Mouse (Mus musculus) embryonic facial prominence, embryonic 13.5 days (tissue): ENCODE measurements at regions not wholly inside any gene's neighbourhood (a gene's known extent, or its start where the extent isn't known, plus 50 kb on each side); places are given as distances from the start of the nearest gene placed in this dataset.

Source experiments
- ATAC-seq: fragments of 200-750 bp; cut with Nextera tagmentation; 2 replicates; pipeline ENCODE4 v1.8.0; 2017; ENCODE audit warnings: low read depth; ENCODE audit not compliant: insufficient number of reproducible peaks, insufficient read depth, low FRiP score, low TSS enrichment
- H3K27ac ChIP-seq: fragments of 300-500 bp; sonication (generic); 2 replicates; pipeline ENCODE4 v1.5.1; 2015; ENCODE audit warnings: moderate library complexity, mild to moderate bottlenecking, inconsistent platforms
- H3K27me3 ChIP-seq: fragments of 300-500 bp; sonication (generic); 2 replicates; pipeline ENCODE4 v1.6.1; 2015; ENCODE audit warnings: mild to moderate bottlenecking, inconsistent platforms
- H3K36me3 ChIP-seq: fragments of 300-500 bp; sonication (generic); 2 replicates; pipeline ENCODE4 v1.6.1; 2015; ENCODE audit warnings: mild to moderate bottlenecking, inconsistent platforms
- H3K4me1 ChIP-seq: fragments of 300-500 bp; sonication (generic); 2 replicates; pipeline ENCODE4 v1.6.1; 2015; ENCODE audit warnings: inconsistent platforms
- H3K4me2 ChIP-seq: fragments of 300-500 bp; sonication (generic); 2 replicates; pipeline ENCODE4 v1.6.1; 2015; ENCODE audit warnings: moderate library complexity, mild to moderate bottlenecking, inconsistent platforms
- H3K4me3 ChIP-seq: fragments of 300-500 bp; sonication (generic); 2 replicates; pipeline ENCODE4 v1.5.1; 2015; ENCODE audit warnings: mild to moderate bottlenecking, inconsistent platforms
- H3K9ac ChIP-seq: fragments of 300-500 bp; sonication (generic); 2 replicates; pipeline ENCODE4 v1.6.1; 2015; ENCODE audit warnings: mild to moderate bottlenecking, inconsistent platforms
- H3K9me3 ChIP-seq: fragments of 300-500 bp; sonication (generic); 2 replicates; pipeline ENCODE4 v1.6.1; 2016; ENCODE audit warnings: inconsistent platforms
- WGBS: fragments of 180-500 bp; shearing (Covaris S2); methylation state at CpG from one replicate; pipeline ENCODE4 v1.1.7; 2015; ENCODE audit warnings: mixed read lengths; 5-methylcytosine and 5-hydroxymethylcytosine counted together

GRCm38 (mm10) chr14:99435512-99435911 lies 137.0 kb downstream of the Klf5 start:
- no peak overlapping the region for H3K9ac ChIP-seq
- 85% methylated on average over 3 of the region's 3 CpGs for WGBS
- H3K9me3 ChIP-seq = no peaks in the 10 kb centered on the region
- no peaks in the 10 kb centered on the region for H3K4me1 ChIP-seq
- no peak for ATAC-seq
- no peak overlapping the region for H3K27ac ChIP-seq
- H3K4me3 ChIP-seq = no peak overlapping the region
- no peaks in the 10 kb centered on the region for H3K27me3 ChIP-seq
- H3K4me2 ChIP-seq = no peak overlapping the region
- no peaks in the 10 kb centered on the region for H3K36me3 ChIP-seq

GRCm38 (mm10) chr14:99436051-99436450 lies 137.6 kb downstream of the Klf5 start:
- Histone ChIP-seq H3K36me3 (no peaks in the 10 kb centered on the region), H3K27me3 (no peaks in the 10 kb centered on the region), H3K4me2 (no peak overlapping the region), H3K9me3 (no peaks in the 10 kb centered on the region), H3K4me1 (no peaks in the 10 kb centered on the region), H3K9ac (no peak overlapping the region), H3K4me3 (no peak overlapping the region), H3K27ac (no peak overlapping the region)
- no peak for ATAC-seq
- WGBS = 78% methylated on average over 1 of the region's 1 CpGs

- no peak overlapping the region for H3K4me2 ChIP-seq
- H3K36me3 ChIP-seq = no peaks in the 10 kb centered on the region
- no peaks in the 10 kb centered on the region for H3K27me3 ChIP-seq
- no peak for ATAC-seq
- WGBS = 39% methylated on average over 5 of the region's 5 CpGs
- H3K9ac ChIP-seq = no peak overlapping the region
- no peak overlapping the region for H3K4me3 ChIP-seq
- H3K9me3 ChIP-seq = no peaks in the 10 kb centered on the region
- H3K27ac ChIP-seq = no peak overlapping the region
- H3K4me1 ChIP-seq = no peaks in the 10 kb centered on the region
Measured at GRCm38 (mm10) chr14:99449112-99449511, 150.6 kb downstream of the Klf5 start.

GRCm38 (mm10) chr14:99449870-99450269 lies 151.4 kb downstream of the Klf5 start:
- Histone ChIP-seq H3K9ac (no peak overlapping the region), H3K36me3 (no peaks in the 10 kb centered on the region), H3K4me2 (no peak overlapping the region), H3K27ac (no peak overlapping the region), H3K4me3 (no peak overlapping the region), H3K9me3 (no peaks in the 10 kb centered on the region), H3K4me1 (no peaks in the 10 kb centered on the region), H3K27me3 (no peaks in the 10 kb centered on the region)
- ATAC-seq = no peak
- WGBS = 83% methylated on average over 5 of the region's 5 CpGs

GRCm38 (mm10) chr14:99451110-99451795 lies 152.8 kb downstream of the Klf5 start:
- Histone ChIP-seq H3K36me3 (no peaks in the 10 kb centered on the region), H3K4me3 (no peak overlapping the region), H3K4me2 (no peak overlapping the region), H3K27me3 (no peaks in the 10 kb centered on the region), H3K9ac (no peak overlapping the region), H3K27ac (no peak overlapping the region), H3K4me1 (no peaks in the 10 kb centered on the region), H3K9me3 (no peaks in the 10 kb centered on the region)
- 85% methylated on average over 11 of the region's 11 CpGs for WGBS
- no peak for ATAC-seq

GRCm38 (mm10) chr14:99453916-99454315 lies 155.4 kb downstream of the Klf5 start:
- WGBS = 86% methylated on average over 12 of the region's 12 CpGs
- Histone ChIP-seq H3K4me2 (no peak overlapping the region), H3K9me3 (no peaks in the 10 kb centered on the region), H3K9ac (no peak overlapping the region), H3K27me3 (no peaks in the 10 kb centered on the region), H3K27ac (no peak overlapping the region), H3K4me1 (no peaks in the 10 kb centered on the region), H3K36me3 (no peaks in the 10 kb centered on the region), H3K4me3 (no peak overlapping the region)
- ATAC-seq = no peak

- 81% methylated on average over 10 of the region's 10 CpGs for WGBS
- Histone ChIP-seq H3K4me2 (no peak overlapping the region), H3K4me1 (no peaks in the 10 kb centered on the region), H3K9me3 (no peaks in the 10 kb centered on the region), H3K27ac (no peak overlapping the region), H3K27me3 (no peaks in the 10 kb centered on the region), H3K36me3 (no peaks in the 10 kb centered on the region), H3K9ac (no peak overlapping the region), H3K4me3 (no peak overlapping the region)
- ATAC-seq = no peak
Measured at GRCm38 (mm10) chr14:99456555-99456954, 158.1 kb downstream of the Klf5 start.

GRCm38 (mm10) chr14:99457573-99457972 lies 159.1 kb downstream of the Klf5 start:
- H3K4me3 ChIP-seq = no peak overlapping the region
- H3K4me1 ChIP-seq = no peaks in the 10 kb centered on the region
- 86% methylated on average over 6 of the region's 6 CpGs for WGBS
- no peak overlapping the region for H3K9ac ChIP-seq
- no peaks in the 10 kb centered on the region for H3K27me3 ChIP-seq
- H3K4me2 ChIP-seq = no peak overlapping the region
- no peaks in the 10 kb centered on the region for H3K36me3 ChIP-seq
- ATAC-seq = no peak
- H3K9me3 ChIP-seq = no peaks in the 10 kb centered on the region
- H3K27ac ChIP-seq = no peak overlapping the region

GRCm38 (mm10) chr14:99472111-99472510 lies 173.6 kb downstream of the Klf5 start:
- Histone ChIP-seq H3K27me3 (no peaks in the 10 kb centered on the region), H3K4me3 (no peak overlapping the region), H3K9ac (no peak overlapping the region), H3K4me2 (no peak overlapping the region), H3K27ac (no peak overlapping the region), H3K36me3 (no peaks in the 10 kb centered on the region), H3K9me3 (no peaks in the 10 kb centered on the region), H3K4me1 (no peaks in the 10 kb centered on the region)
- WGBS = 80% methylated on average over 2 of the region's 2 CpGs
- no peak for ATAC-seq

GRCm38 (mm10) chr14:99475271-99475670 lies 176.8 kb downstream of the Klf5 start:
- 63% methylated on average over 8 of the region's 8 CpGs for WGBS
- no peak overlapping the region for H3K27ac ChIP-seq
- no peak for ATAC-seq
- no peak overlapping the region for H3K9ac ChIP-seq
- H3K4me3 ChIP-seq = no peak overlapping the region
- no peaks in the 10 kb centered on the region for H3K9me3 ChIP-seq
- no peak overlapping the region for H3K4me2 ChIP-seq
- no peaks in the 10 kb centered on the region for H3K4me1 ChIP-seq
- no peaks in the 10 kb centered on the region for H3K36me3 ChIP-seq
- no peaks in the 10 kb centered on the region for H3K27me3 ChIP-seq

- peaks cover 6% of the 10 kb centered on the region for H3K4me1 ChIP-seq
- H3K36me3 ChIP-seq = no peaks in the 10 kb centered on the region
- H3K9me3 ChIP-seq = no peaks in the 10 kb centered on the region
- 25% methylated on average over 10 of the region's 10 CpGs for WGBS
- H3K9ac ChIP-seq = no peak overlapping the region
- no peak overlapping the region for H3K27ac ChIP-seq
- peak overlapping the region; percentile 10; the same call in 1 of the 2 replicates for H3K4me2 ChIP-seq
- no peaks in the 10 kb centered on the region for H3K27me3 ChIP-seq
- H3K4me3 ChIP-seq = no peak overlapping the region
- no peak for ATAC-seq
Measured at GRCm38 (mm10) chr14:99480325-99481077, 182.0 kb downstream of the Klf5 start.

GRCm38 (mm10) chr14:99487981-99488380 lies 189.5 kb downstream of the Klf5 start:
- H3K27ac ChIP-seq = no peak overlapping the region
- no peak overlapping the region for H3K4me3 ChIP-seq
- no peak overlapping the region for H3K4me2 ChIP-seq
- ATAC-seq = no peak
- 76% methylated on average over 6 of the region's 6 CpGs for WGBS
- no peaks in the 10 kb centered on the region for H3K27me3 ChIP-seq
- no peaks in the 10 kb centered on the region for H3K4me1 ChIP-seq
- no peaks in the 10 kb centered on the region for H3K36me3 ChIP-seq
- H3K9me3 ChIP-seq = no peaks in the 10 kb centered on the region
- no peak overlapping the region for H3K9ac ChIP-seq
